Mouse (Mus musculus) small intestine, adult 2 months (tissue): ENCODE results near the gene Hdac4. TPM values are rescaled to one million over a fixed set of nuclear protein-coding genes. Genes with fewer than 3 reads are reported as not detected.

Source experiments
- H3K27ac ChIP-seq: fragments of 200-500 bp; 2 replicates; pipeline ENCODE4 v1.5.1; 2012; ENCODE audit warnings: low read depth, low read length, control low read depth, inconsistent platforms; ENCODE audit not compliant: insufficient read depth
- H3K27me3 ChIP-seq: fragments of 200-500 bp; 2 replicates; pipeline ENCODE4 v1.6.1; 2012; ENCODE audit warnings: mild to moderate bottlenecking, moderate library complexity, low read length, inconsistent platforms; ENCODE audit not compliant: control insufficient read depth, insufficient read depth
- H3K36me3 ChIP-seq: fragments of 200-500 bp; 2 replicates; pipeline ENCODE4 v1.6.1; 2012; ENCODE audit warnings: mild to moderate bottlenecking, low read length, control low read depth, inconsistent platforms; ENCODE audit not compliant: control insufficient read depth, insufficient read depth
- H3K4me1 ChIP-seq: fragments of 200-500 bp; 2 replicates; pipeline ENCODE4 v1.6.1; 2012; ENCODE audit warnings: low read length, inconsistent platforms, mixed read lengths; ENCODE audit not compliant: control insufficient read depth, insufficient read depth, insufficient read length
- H3K4me3 ChIP-seq: fragments of 200-500 bp; 2 replicates; pipeline ENCODE4 v1.5.1; 2012; ENCODE audit warnings: low read depth, mild to moderate bottlenecking, control low read depth, inconsistent platforms, low read length, moderate library complexity
- CTCF ChIP-seq: fragments of 200-500 bp; IDR thresholded peaks from 2 replicates; pipeline ENCODE4 v1.5.1; 2012; ENCODE audit warnings: low read depth, mild to moderate bottlenecking, control low read depth, inconsistent platforms, low read length, moderate library complexity, mixed read lengths; ENCODE audit not compliant: insufficient replicate concordance, insufficient read length; ENCODE audit errors: extremely low read depth
- POLR2A ChIP-seq: fragments of 200-500 bp; IDR thresholded peaks from 2 replicates; pipeline ENCODE4 v1.6.1; 2012; ENCODE audit warnings: low read depth, mild to moderate bottlenecking, control low read depth, inconsistent platforms, low read length, moderate library complexity
- WGBS: fragments of 180-500 bp; shearing (Covaris S2); methylation state at CpG from one replicate; pipeline ENCODE4 v1.1.7; 2018; 5-methylcytosine and 5-hydroxymethylcytosine counted together
- polyA plus RNA-seq: library from polyadenylated mRNA; depleted of rRNA; stranded (reverse); fragments of >200 nt; gene quantifications from 2 replicates; pipeline ENCODE4 v1.2.3, GENCODE M21; 2012; rRNA removed

Hdac4 gene
- 8.4 and 21.0 TPM in 2 replicates for polyA plus RNA-seq

DNA sequence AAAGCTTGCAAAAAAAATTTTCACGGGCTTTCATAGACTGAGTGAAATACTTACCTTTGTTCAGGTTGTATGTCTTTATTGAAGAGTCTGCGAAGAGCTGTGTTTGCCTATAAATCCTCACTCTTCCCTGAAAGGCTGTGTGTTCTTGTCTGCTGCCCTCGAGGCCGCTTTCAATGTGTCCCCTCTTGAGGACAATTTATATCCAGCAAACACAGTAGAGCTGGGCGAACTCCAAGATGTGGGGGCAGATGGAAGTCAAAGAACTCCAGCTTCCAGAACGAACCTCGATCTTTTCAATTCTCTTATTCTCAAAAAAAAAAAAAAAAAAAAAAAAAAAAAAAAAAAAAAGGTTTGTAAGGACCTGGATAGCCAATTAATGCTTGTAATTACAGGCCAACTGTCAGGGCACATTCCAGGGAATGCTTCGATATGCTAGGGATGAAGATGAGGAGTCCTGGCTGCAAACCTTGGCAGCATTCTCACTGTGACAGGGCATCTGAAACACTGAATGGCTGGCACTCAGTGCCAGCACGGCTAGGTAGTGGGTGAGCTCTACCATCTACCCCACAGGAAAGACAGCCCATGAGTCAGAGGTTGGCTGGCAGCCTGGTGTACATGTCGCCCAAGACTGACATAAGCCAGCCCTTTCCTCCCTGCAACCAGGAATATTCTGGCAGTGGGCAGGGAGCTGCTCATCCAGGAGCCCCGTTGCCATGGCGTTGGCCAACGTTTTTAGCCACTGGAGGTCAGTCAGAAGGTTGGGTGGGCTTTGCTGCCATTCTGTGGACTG, at the start of gene Hdac4:
Hdac4 (minus strand) TSS at position 340 of the 790 bp plus-strand sequence.
- TF ChIP-seq CTCF (no peak), POLR2A (no peak)
- Histone ChIP-seq H3K4me3 (no peak within 1 kb of the TSS), H3K27ac (no peak within 1 kb of the TSS), H3K36me3 (no peaks in the 10 kb centered on the region), H3K4me1 (peaks cover 4% of the 10 kb centered on the region; the same call in 1 of the 2 replicates), H3K27me3 (no peaks in the 10 kb centered on the region)
- 63% methylated on average over 13 of the region's 13 CpGs for WGBS

DNA sequence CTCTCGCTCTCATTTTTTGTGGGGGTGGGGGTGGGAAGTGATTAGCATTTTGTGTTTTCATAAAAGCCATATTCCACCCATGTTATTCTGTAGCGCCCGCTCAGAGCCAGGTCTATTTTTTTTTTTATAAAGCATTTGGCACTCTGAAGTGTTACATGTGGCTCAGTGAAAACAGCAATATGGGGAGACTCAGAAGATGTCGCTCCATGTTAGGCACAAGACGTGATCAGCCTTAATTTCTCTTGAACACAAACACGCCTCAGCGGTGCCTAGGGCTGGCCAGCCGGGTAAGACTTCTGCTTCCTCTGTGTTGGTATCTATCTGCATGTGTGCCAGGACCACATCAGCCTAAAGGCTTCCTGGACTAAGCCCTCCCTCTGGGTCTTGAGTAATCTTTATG, 48.0 kb upstream of the Hdac4 start:
- Histone ChIP-seq H3K27ac (no peak overlapping the region), H3K4me1 (no peaks in the 10 kb centered on the region), H3K36me3 (no peaks in the 10 kb centered on the region), H3K4me3 (no peak overlapping the region), H3K27me3 (no peaks in the 10 kb centered on the region)
- TF ChIP-seq POLR2A: no peak
- TF ChIP-seq CTCF: no peak
- WGBS: 91% methylated on average over 8 of the region's 8 CpGs

DNA sequence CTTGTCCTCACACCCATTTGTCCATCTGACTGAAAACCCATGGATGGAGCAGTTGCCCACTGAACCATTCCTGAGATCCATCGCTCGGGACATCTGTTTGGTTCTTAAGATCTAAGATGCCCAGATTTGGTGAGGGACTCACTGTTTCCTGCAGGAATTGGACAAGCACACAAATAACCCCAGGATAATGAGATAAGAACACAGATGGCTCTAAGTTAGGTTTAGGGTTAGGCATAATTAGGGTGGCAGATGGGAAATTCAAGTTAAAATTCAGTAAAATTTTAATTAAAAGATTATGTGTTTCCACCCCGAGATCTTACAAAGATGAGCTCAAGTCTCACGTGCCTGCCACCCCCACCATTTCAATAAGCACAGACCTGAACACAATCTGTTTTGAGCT, 44.6 kb upstream of the Hdac4 start:
- H3K27me3 ChIP-seq: no peaks in the 10 kb centered on the region
- H3K4me3 ChIP-seq: no peak overlapping the region
- H3K4me1 ChIP-seq: no peaks in the 10 kb centered on the region
- TF ChIP-seq POLR2A: no peak
- no peak for TF ChIP-seq CTCF
- WGBS: 86% methylated on average over 4 of the region's 4 CpGs
- H3K27ac ChIP-seq: no peak overlapping the region
- H3K36me3 ChIP-seq: no peaks in the 10 kb centered on the region

DNA sequence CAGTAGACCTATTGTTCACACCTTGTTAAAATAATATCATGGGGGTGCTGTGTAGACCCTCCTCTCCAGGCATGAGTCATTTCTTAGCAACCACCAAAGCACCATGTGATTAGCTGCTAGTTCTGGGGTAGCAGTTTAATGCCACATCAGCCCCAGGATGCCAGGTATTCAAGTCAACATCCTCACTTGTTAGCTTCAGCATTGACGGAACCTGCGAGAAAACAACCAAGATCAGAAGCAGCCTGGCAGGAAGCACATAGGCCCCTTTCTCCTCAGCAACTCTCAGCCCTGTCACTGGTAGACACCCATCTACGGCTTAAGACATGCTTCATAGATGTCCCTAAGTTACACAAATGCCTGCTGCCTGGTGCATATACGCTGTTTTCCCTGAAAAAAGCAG, 40.1 kb upstream of the Hdac4 start:
- Histone ChIP-seq H3K36me3 (no peaks in the 10 kb centered on the region), H3K4me1 (no peaks in the 10 kb centered on the region), H3K27me3 (no peaks in the 10 kb centered on the region), H3K4me3 (no peak overlapping the region), H3K27ac (no peak overlapping the region)
- 88% methylated on average over 4 of the region's 4 CpGs for WGBS
- TF ChIP-seq POLR2A (no peak), CTCF (no peak)

DNA sequence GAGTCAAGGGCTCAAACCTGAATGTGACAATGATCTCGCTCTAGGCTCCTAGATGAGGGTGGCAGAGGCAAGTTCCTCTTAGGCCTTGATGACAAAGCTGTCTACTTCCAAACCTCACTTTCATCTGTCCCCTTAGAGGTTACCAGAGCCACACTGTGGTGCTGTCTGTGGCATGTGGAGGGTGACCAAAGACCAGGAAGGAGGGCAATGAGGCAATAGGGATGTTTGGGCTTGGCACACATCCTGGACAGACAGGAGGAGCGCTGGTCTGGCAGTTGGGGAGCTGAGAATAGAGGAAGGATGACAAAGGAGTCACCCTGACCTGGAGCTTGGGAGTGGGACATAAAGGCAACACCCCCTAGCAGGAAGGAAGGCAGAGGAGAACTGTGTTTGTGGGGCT, 29.8 kb upstream of the Hdac4 start:
- H3K4me1 ChIP-seq: no peaks in the 10 kb centered on the region
- no peaks in the 10 kb centered on the region for H3K27me3 ChIP-seq
- no peaks in the 10 kb centered on the region for H3K36me3 ChIP-seq
- WGBS: 64% methylated on average over 2 of the region's 2 CpGs
- no peak for TF ChIP-seq CTCF
- no peak for TF ChIP-seq POLR2A
- H3K4me3 ChIP-seq: no peak overlapping the region
- H3K27ac ChIP-seq: no peak overlapping the region

DNA sequence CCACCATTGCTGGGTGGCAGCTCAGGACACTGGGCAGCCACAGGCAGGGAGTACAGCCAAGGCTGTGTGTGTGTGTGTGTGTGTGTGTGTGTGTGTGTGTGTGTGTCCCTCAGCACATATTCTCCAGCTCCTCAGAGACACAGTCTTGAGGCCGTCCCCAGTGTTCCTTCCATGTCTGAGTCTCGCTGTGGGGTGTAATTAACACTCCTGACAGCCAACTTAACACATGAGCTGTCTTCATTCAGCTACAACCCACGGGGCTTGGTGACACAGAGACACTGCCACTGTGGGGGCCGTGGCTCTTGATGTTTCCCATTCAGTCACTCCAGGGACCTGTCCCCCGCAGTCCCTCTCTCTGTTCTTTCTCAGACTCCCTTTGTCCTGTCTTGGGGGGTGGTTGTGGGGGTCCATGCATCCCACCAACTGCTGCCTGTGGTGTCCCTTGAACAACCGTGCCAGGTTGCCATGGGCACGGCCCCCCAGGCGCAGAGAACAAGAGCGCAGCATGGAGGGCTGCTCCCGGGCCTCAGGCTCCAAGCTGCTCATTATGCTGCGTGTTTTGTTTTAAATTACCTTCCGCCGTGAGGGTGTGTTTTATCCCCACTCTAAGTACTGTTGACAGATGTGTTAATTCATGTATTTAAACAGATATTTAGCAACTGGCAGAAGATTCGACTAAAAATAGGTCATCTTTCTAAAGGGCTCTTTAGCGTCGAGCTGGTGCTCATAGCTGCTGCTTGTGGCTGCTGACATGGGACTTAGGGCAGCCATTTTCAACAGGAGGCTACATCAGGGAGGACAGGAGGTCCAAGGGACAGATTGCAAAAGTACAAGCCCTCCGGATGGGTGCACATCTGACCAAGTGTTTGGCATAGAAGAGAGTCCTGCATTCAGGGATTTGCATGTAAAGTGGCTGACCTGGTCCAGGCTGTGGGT, 28.7 kb upstream of the Hdac4 start:
- H3K4me3 ChIP-seq: no peak overlapping the region
- H3K36me3 ChIP-seq: no peaks in the 10 kb centered on the region
- H3K27me3 ChIP-seq: no peaks in the 10 kb centered on the region
- TF ChIP-seq POLR2A (no peak), CTCF (no peak)
- WGBS: 63% methylated on average over 17 of the region's 17 CpGs
- H3K4me1 ChIP-seq: no peaks in the 10 kb centered on the region
- no peak overlapping the region for H3K27ac ChIP-seq

DNA sequence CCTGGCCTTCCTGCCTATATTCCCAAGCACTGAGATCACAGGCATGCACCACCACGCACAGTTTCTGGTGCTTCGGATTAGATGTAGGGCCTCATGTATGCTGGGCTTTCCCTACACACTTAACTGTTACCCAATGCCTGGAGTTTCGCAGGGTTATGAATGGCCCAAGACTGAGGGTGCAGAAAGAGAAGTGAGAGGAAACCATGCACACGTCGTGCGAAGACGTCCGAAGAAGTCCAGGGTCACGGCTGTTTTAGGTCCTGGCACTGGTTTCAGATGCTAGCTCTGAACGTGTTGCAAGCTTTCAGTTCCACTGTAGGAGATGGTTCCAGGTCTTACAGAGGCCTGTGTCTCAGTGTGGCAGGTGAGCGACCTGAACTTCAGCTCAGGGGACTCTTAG, 21.2 kb upstream of the Hdac4 start:
- no peak overlapping the region for H3K4me3 ChIP-seq
- no peaks in the 10 kb centered on the region for H3K4me1 ChIP-seq
- no peaks in the 10 kb centered on the region for H3K36me3 ChIP-seq
- no peak for TF ChIP-seq POLR2A
- no peak for TF ChIP-seq CTCF
- no peak overlapping the region for H3K27ac ChIP-seq
- WGBS: 83% methylated on average over 11 of the region's 11 CpGs
- no peaks in the 10 kb centered on the region for H3K27me3 ChIP-seq
